Mouse (Mus musculus) megakaryocyte-erythroid progenitor cell, adult 5-6 weeks (primary cell): ENCODE results near the gene Ccdc47. TPM values are rescaled to one million over a fixed set of nuclear protein-coding genes. Genes with fewer than 3 reads are reported as not detected.
A peak's percentile ranks its signal among the peaks of the same experiment; 100 is the strongest.
"Not testable (repeated sequence)": the region's sequence is repeated elsewhere in the genome, so short reads cannot be mapped to it uniquely, and the experiment has no call there.

Experiments
- ATAC-seq: replicated peaks from 2 replicates; pipeline ENCODE4 v1.8.0; 2016; ENCODE audit warnings: mild to moderate bottlenecking, inconsistent platforms; ENCODE audit not compliant: severe bottlenecking, poor library complexity, low FRiP score, low TSS enrichment
- total RNA-seq, 2 experiments: library from RNA; stranded (forward) in 1 of 2; stranded (reverse) in 1 of 2; fragments of 200-1000, 215-1000 nt in 1 of 2; fragments of >200 nt in 1 of 2; fragmentation: Nextera tagmentation in 1 of 2; gene quantifications; 2 replicates each; pipeline ENCODE4 v1.2.3; 2014 to 2017

Gene Ccdc47
- total RNA-seq (2014; fragmentation: Nextera tagmentation) (33.8 and 41.7 TPM in 2 replicates), total RNA-seq (2017) (218 and 232 TPM in 2 replicates)

- ATAC-seq: peak; percentile 90
Measured at GRCm38 (mm10) chr11:106215927-106216729, at the start of gene Ccdc47. Gene Ccdc47 (minus strand): TSS chr11:106216344.

GRCm38 (mm10) chr11:106265570-106265969, 49.4 kb upstream of the Ccdc47 start:
- no peak for ATAC-seq

GRCm38 (mm10) chr11:106264988-106265387, 48.8 kb upstream of the Ccdc47 start:
- ATAC-seq: no peak

GRCm38 (mm10) chr11:106263963-106264362, 47.8 kb upstream of the Ccdc47 start:
- ATAC-seq: no peak

- ATAC-seq: no peak
Measured at GRCm38 (mm10) chr11:106260826-106261450, 44.8 kb upstream of the Ccdc47 start.

- no peak for ATAC-seq
Measured at GRCm38 (mm10) chr11:106256775-106257174, 40.6 kb upstream of the Ccdc47 start.

- ATAC-seq: peak; percentile 92
Measured at GRCm38 (mm10) chr11:106255685-106256451, 39.7 kb upstream of the Ccdc47 start, which contains the start of the genes Ftsj3 and Psmc5. Gene Ftsj3 (minus strand): TSS chr11:106256079. Gene Psmc5 (plus strand): TSS chr11:106256154.

- peak; percentile 19 for ATAC-seq
Measured at GRCm38 (mm10) chr11:106255174-106255573, 39.0 kb upstream of the Ccdc47 start.

- no peak for ATAC-seq
Measured at GRCm38 (mm10) chr11:106254767-106255166, 38.6 kb upstream of the Ccdc47 start.

- no peak for ATAC-seq
Measured at GRCm38 (mm10) chr11:106249326-106249725, 33.2 kb upstream of the Ccdc47 start.

- 0 out of 2 replicates have a peak, but pooled peaks have one; percentile 45 for ATAC-seq
Measured at GRCm38 (mm10) chr11:106246834-106247233, 30.7 kb upstream of the Ccdc47 start.

- ATAC-seq: not testable (repeated sequence)
Measured at GRCm38 (mm10) chr11:106233978-106234377, 17.8 kb upstream of the Ccdc47 start.

GRCm38 (mm10) chr11:106220603-106221002, 4.5 kb upstream of the Ccdc47 start:
- no peak for ATAC-seq

GRCm38 (mm10) chr11:106216730-106217490, 766 bp upstream of the Ccdc47 start, which contains the start of gene Ddx42:
Gene Ddx42 (plus strand): TSS chr11:106216926.
- ATAC-seq: peak; percentile 82

- ATAC-seq: no peak
Measured at GRCm38 (mm10) chr11:106215450-106215859, 689 bp downstream of the Ccdc47 start.

- no peak for ATAC-seq
Measured at GRCm38 (mm10) chr11:106214856-106215255, 1.3 kb downstream of the Ccdc47 start.

- ATAC-seq: no peak
Measured at GRCm38 (mm10) chr11:106212771-106213170, 3.4 kb downstream of the Ccdc47 start.

- no peak for ATAC-seq
Measured at GRCm38 (mm10) chr11:106202123-106202465, 14.1 kb downstream of the Ccdc47 start, which contains the start of gene Strada. Gene Strada (minus strand): TSS chr11:106202168.
